Mouse (Mus musculus) layer of hippocampus, postnatal 10 days (tissue): ENCODE data around the gene Polr2a. TPM values are rescaled to one million over a fixed set of nuclear protein-coding genes. Genes with fewer than 3 reads are reported as not detected.

Experiments used
- DNase-seq, 2 experiments: peaks; one replicate each; pipeline ENCODE4 v3.0.0; 2021; ENCODE audit warnings: low spot score in 2 of 2
- total RNA-seq, 2 experiments: library from RNA; stranded (reverse); gene quantifications; 2 replicates each; pipeline ENCODE4 v1.2.3; 2021

Gene Polr2a
- total RNA-seq, 2 experiments from 2014 or later: 55.6 to 59.4 TPM

DNA sequence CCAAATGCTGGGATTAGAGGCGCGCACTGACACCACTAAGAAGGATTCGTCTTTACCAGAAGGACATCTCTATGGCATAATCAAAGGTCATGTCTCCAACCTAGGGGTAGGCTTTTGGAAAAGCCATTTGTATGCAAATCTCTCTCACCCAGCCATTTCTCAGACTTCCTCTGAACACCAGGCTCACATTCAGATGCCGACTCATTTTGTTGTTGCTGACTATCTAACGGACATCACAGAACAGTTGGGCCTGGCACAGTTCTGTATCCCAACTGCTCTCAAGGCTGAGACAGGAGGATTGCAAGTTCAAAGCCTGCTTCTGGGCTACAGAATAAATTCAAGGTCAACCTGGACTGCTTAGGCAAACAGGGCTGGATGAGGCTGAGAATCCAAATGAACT, 28.9 kb upstream of the Polr2a start:
- no peak for DNase-seq

DNA sequence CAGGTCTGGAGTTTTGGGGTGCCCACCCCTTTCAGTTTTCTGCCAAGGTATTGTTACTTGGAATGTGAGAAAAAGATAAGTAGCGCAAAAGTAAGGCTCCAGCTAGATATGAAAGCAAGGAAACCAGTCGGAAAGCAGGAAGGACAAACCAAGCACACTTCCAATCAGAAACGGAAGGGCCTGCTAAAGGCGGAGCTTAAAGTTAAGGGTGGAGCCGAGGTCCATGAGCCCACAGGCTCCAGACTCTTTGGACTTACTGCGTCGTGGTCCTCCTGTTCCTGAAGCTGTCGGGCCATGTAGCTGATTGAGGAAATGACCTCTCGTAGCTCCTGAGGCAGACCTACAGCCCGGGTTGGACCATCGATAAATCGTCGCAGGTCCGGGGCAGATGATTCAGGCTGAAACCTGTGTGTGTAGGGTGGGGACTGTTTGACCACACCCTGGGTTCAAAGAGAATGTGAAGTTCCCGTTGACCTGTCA, 26.4 kb upstream of the Polr2a start:
- DNase-seq: no peak

DNA sequence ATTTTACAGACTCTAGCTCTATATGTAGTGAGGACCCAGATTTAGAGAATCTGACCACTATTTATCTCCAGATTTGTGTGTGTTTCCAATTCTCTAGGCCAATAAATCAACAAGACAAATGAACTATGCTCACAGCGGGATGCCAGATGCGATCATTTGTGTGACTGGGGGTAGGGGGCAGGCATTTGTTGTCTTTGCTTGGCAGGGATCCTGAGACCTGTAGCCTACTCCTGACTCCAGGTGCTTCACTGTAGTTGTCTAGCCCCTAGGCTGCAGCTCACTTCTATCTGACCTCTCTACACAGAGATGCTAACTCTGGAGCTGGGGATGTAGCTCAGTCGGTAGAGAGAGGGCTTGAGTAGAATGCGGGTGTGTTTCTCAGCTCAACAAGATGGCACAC, 23.4 kb upstream of the Polr2a start:
- no peak for DNase-seq

DNA sequence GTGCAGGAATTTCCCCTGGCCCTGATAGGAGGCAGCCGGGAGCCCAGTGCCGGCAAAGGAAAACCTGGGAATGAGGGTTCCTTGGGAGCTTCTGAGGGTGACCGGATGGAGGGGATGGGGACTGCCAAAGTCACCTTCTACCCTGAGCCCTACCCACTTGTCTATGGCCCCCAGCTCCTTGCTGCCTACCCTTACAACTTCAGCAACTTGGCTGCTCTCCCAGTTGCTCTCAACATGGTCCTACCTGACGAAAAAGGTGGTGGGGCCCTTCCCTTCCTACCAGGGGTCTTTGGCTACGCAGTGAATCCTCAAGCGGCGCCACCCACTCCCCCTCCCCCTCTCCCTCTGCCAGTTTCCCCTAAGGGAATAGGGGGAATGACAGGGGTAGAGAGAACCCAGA, 20.5 kb upstream of the Polr2a start:
- no peak for DNase-seq

DNA sequence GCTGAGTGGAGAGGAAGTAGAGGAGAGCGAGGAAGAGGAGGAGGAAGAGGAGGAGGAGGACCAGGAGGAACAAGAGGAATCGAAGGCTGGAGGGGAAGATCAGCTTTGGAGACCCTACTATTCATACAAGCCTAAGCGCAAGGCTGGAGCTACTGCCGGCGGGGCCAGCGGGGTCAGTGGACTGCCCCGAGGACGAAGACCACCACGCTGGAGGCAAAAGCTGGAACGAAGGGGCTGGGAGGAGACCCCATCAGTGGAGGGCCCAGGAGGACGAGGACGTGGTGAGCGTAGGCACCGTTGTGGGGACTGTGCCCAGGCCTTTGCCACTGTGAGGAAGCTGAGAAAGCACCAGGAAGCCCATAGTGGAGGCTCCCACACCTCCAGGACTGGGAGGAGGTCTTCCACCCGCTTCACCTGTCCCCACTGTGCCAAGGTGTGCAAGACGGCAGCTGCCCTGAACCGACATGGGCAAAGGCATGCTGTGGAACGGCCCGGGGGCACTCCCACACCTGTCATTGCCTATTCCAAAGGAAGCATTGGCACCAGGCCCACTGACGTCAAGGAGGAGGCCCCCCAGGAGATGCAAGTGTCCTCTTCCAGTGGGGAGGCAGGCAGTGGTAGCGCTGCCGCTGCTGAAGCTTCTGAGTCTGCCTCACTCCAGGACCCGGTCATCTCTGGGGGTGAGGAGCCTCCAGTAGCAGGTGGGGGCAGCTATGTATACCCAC, 20.0 kb upstream of the Polr2a start:
- no peak for DNase-seq

DNA sequence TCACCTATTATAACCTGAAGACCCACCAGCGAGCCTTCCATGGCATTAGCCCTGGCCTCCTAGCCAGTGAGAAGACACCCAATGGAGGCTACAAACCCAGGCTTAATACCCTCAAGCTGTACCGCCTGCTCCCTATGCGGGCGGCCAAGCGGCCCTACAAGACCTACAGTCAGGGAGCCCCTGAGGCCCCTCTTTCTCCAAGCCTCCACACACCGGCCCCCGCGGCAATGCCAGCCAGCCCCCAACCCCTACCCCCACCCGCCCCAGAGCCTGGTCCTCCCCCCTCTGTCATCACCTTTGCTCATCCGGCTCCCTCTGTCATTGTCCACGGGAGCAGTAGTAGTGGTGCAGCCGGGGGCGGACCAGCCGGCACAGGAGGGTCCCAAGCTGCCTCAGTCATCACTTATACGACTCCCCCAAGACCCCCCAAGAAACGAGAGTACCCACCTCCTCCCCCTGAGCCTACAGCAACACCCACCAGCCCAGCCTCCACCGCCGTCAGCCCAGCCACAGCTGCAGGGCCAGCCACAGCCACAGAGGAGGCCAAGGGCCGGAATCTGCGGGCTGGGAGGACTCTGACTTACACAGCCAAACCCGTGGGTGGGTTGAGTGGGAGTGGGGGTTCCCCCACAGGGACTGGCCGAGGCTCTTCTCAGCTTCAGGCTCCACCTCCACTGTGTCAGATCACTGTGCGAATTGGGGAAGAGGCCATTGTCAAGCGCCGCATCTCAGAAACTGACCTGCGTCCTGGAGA, 19.2 kb upstream of the Polr2a start:
- DNase-seq: no peak

DNA sequence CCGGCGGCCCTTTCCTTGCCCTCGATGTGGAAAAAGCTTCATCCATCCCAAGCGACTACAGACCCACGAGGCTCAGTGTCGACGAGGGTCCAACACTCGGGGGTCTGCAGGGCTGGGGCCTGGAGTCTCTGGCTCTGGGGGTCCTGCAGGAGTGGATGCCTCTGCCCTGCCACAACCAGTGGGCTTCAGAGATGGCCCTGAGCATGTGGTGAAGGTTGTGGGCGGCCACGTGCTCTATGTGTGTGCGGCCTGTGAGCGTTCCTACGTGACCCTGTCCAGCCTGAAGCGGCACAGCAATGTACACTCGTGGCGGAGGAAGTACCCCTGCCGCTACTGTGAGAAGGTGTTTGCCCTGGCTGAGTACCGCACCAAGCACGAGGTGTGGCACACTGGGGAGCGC, 18.1 kb upstream of the Polr2a start:
- no peak for DNase-seq

DNA sequence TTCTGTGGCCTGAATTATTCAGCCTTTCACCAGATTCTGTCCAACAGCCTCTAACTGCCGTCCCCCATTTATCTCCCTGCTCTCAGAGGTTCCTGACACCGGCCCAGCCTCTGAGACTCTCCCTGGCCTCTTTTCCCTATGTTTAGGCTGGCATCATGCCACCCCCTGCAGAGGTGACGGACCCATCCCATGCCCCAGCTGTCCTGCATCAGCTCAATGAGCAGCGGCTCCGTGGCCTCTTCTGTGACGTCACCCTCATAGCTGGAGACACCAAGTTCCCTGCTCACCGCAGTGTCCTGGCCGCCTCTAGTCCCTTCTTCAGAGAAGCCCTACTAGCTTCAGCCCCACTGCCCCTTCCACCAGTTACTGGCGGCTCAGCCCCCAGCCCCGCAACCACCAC, 17.3 kb upstream of the Polr2a start:
- DNase-seq: no peak

DNA sequence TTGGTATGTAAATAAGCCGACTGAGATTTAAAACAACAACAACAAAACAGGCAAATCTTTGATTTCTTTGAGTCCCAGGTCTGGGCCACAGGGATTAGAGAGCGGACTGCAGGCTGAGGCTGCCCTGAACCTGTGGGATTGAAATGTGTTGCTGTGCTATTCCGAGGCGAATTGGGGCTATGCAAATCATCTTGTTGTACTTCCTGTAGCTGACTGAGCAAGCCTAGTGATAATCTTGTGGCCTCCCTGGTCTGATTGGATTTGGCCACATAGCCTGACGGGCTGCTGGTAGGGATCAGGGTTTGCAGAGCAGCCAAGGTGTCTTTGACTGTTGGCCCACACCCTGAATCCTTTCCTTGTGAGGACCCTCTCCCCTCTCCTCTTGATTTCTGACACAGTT, 16.5 kb upstream of the Polr2a start:
- no peak for DNase-seq

DNA sequence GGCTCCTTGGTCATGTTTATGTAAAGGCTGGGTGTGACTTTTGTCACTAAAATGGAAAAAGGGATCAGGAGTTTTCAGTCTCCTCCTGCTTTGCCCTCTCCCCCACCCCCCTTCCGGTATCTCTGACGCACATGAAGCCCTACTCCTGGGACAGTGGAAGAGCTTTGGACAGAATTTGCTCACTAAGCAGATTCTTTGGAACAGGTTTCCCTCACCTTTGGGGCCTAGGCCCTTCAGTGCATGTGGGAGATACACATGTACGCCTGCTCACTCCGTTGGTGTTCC, 9.1 kb upstream of the Polr2a start:
- no peak for DNase-seq

DNA sequence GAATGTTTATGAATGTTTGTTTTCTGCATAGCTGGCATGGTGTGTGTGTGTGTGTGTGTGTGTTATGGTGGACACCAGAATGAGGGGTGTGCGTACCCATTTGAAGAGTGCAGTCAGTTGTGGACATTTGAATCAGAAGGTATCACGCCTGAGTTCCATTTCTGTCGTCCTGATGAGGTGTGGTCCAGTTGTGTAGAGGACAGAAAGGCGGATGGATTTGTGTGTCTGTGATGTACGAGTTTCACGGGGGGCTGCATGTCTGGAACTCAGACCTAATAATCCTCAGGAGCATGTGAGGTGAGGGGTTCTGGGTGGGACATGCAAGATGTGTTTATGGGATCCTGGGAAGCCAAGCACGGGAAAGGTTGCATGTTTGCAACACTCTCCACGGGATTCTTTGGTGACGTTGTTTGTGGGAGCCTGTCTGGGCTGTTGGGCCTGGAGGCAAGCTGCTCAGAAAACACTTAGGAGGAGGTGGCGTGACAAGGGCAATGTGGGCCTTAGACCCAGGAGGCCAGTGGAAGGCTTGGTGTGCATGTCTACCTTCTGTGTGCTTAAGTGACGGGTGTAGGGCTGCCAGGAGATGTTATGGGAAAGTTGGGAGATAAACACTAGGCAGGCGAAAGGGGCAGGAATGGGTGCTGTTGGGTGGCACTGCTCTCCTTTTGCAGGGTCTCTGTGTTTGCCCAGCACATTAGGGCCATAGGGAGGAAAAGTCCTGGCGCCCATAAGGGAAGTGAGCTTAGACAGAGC, 8.6 kb upstream of the Polr2a start:
- no peak for DNase-seq

DNA sequence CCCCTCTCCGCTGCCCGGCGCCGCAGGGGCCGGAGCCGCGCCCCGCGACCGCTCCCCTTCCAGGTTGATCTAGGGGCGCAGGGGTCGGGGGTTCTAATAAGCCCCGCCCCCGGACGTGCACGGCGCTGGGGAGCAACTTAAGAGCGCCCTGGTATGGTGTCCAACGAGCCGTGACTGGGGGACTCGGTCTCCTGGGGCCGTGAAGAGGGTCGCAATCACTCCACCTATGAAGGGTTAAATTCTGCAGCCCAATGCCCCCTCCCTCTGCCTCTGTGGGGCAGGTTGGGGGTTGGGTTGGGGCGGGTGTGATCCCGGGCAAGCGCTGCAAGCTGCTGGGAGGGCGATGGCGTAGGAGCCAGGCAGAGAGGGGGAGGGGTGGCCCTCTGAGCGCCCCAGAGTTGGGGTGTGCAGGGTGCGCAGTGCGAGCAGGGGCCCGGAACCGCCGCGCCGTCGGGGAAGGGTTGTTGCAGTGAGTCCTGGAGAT, 7.7 kb upstream of the Polr2a start:
- DNase-seq: peak; percentile 71 to 83

DNA sequence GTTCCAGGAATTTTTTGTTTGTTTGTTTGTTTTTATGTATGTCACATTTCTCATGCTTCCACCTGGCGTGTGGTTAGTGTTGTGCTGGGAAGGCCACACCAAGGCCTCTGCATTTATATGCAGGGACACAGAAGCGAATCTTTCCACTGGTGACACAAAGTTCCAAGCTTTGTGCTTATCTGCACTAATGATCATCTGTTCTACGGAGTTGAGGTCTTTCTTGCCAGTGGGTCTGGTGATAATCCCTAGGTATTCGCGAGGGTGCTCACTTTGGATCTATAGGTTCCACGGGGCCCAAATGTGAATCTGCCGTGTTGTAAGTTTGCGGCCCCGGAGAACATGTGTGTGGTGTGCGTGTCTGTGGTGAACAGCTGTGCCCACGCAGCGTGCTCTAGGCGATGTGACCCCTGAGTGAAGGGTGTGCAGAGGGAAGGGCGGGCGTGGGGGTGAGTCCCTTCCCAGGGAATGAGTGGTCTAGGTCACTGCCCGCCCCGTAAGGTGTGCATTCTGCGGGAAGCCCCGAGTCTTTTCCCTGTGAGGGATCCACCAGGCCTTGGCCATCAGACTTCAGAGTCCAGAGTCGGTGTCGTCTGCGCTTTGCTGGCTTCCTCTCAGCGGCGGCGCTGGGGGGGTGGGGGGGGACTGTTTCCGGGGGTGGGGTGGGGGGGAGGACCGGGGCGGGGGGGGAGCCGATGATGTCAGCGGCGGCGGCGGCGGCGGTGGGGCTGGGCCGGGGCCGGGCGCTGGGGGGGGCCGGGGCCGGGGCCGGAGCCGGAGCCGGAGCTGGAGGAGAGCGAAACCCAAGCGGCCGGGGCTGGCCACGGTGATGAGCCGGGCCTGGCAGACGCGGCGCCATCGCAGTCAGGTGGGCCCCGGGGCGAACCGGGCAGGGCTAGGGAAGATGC, 7.0 kb upstream of the Polr2a start, which contains the start of gene Zbtb4:
Gene Zbtb4, plus strand, starts transcription at position 692 of the 905 bp plus-strand sequence.
- DNase-seq: peak; percentile 35 to 58

DNA sequence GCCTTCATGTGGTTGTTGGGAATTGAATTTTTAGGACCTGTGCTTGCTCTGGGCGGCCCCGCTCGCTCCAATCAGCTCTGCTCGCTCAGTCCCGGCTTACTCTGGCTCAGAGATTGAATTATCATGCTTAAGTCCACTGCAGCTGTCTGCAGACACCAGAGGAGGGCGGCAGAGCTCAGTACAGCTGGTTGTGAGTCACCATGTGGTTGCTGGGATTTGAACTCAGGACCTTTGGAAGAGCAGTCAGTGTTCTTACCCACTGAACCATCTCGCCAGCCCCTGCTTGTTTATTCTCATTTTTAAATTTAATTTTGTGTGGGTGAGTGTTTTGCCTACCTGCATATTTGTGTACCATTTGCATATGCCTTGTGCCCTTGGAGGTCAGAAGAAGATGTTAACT, 5.1 kb upstream of the Polr2a start:
- no peak for DNase-seq

DNA sequence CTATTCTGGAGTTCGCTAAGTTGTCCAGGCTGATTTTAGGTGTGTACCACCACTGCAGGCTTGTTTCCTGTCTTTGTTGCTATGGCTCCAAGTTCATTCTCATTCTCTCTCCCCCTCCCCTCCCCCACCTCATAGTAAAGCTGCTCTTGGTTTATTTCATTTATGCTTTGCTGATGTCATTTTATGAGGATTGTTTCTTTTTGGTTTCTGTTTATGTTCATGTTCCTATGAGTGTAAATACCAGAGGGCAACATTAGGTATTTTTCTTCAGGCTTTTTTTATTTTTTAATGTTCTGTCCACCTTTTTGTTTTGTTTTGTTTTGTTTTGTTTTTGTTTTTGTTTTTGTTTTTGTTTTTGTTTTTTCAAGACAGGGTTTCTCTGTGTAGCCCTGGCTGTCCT, 3.4 kb upstream of the Polr2a start, which contains the start of gene Slc35g3:
Gene Slc35g3, minus strand, starts transcription at position 101 of the 400 bp plus-strand sequence.
- DNase-seq: no peak

DNA sequence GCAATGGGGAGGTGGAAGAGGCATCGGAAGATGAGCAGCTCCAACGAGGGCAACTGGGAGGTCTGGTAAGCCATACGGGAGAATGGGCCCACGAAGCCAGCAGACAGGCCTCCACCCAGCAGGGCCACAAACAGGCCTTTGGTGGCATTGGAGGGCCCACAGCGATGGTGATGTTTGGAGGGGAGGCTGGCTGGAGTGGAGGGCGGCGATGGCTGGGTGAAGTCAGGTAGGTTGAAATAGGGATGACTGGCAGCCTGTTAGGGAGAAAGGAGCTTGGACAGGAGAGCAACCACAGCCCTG, 2.4 kb upstream of the Polr2a start:
- DNase-seq: no peak

DNA sequence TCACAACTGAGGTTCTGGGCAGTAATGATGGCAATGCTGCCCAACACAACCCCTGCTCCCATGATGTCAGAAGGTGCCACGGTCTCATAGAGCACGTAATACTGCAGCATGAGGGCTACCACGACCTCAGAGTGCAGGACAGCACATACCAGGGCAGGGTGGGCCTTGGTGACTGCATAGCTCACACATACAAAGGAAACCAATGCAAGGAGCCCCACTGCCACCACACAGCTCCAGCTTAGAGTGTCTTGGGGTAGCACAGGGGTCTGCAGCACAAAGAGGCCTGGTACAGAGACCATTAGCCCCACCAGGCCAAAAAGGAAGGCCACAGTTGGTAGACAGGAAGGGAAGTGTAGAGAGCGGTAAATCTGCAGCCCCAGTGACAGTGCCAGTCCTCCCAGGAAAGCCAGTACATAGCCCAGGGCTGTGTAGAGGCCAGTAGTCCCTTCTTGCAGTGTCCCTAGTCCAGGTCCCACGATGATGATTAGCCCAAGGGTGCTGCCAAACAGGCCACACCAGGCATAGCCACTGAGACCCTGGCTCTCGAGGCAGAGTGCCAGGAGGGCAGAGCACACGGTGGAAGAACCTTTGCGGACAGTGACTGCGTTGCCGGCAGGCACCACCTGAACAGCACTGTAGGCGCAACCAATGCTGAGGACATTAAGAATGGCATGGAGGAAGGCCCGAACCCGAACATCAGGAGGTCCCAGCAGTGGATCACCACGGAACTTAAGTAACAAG, 1.9 kb upstream of the Polr2a start:
- no peak for DNase-seq

DNA sequence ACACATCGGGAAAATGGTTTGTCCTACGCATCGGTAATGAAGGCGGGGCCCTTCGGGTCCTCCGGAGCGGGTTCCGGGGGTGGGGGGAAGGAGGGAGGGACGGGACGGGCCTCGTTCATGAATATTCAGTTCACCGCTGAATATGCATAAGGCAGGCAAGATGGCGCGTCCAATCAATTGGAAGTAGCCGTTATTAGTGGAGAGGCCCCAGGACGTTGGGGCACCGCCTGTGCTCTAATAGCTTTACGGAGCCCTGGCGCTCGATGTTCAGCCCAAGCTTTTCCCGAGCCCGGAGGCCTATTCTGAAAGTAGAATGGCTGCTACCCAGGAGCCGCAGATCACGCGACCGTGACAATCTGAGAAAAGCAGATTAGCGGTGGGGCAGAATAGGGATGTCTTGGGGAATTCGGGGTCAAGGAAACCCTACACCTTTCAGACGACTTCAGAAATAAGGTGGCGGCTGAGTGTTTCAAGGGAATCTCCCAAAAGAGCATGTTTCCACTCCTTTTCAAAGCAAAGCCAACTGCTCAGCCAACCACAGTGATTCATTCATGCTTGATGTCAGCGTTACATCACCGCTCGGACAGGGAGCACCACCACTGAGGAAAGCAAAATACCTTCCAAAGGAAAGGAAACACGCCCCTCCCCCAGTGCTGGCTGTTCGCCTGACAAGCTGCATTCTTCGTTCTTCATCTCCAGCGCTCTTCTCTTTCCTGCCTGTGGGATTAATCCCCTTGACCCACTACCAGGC, 709 bp upstream of the Polr2a start:
- DNase-seq: peak; percentile 82 to 83

DNA sequence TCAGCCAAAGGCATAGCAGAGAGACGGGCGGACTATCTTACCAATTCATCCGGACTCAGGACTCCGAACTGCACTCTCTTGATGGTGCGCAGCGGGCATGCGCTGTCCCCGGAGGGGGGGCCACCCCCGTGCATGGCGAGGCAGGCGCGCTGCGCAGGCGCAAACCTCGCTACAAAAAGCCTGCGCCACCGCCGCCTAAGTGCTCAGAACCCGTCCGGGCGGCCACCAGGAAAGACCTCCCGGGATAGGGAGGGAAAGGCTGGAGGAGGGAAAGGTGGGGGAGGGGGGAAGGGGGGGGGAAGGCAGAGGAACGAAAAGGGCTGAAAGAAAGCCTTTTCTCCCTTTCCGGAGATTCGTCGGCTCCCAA, 364 bp downstream of the Polr2a start:
- peak; percentile 95 to 98 for DNase-seq
